Mouse (Mus musculus): ENCODE measurements at regions not wholly inside any gene's neighbourhood (a gene's known extent, or its start where the extent isn't known, plus 50 kb on each side); places are given as distances from the start of the nearest gene placed in this dataset.

- in situ Hi-C loops (cut with MboI; ENCODE audit: unreplicated experiment in 2 of 2), result loop anchor here in 1 of 2 experiments (5.0 kb wide), 2 partner anchors 97 to 328 kb away; no protein-coding TSS in a partner anchor
These were observed 332.6 kb downstream of the Fut8 start for GRCm38 (mm10) chr12:77570501-77570900.

- in situ Hi-C loops (cut with MboI; ENCODE audit: unreplicated experiment in 2 of 2), result loop anchor here in 1 of 2 experiments (5.0 kb wide), 2 partner anchors 96 to 329 kb away; no protein-coding TSS in a partner anchor
These were observed 333.1 kb downstream of the Fut8 start for GRCm38 (mm10) chr12:77571071-77571470.

- in situ Hi-C loops (cut with MboI; ENCODE audit: unreplicated experiment in 2 of 2), result no loop called here
These were observed 337.1 kb downstream of the Fut8 start for GRCm38 (mm10) chr12:77575046-77575445.

- in situ Hi-C loops (cut with MboI; ENCODE audit: unreplicated experiment in 2 of 2), result no loop called here
These were observed 350.4 kb downstream of the Fut8 start for GRCm38 (mm10) chr12:77588297-77588696.

- in situ Hi-C loops (cut with MboI; ENCODE audit: unreplicated experiment in 2 of 2), result no loop called here
These were observed 351.5 kb downstream of the Fut8 start for GRCm38 (mm10) chr12:77589416-77589815.

GRCm38 (mm10) chr12:77594092-77594491 lies 356.2 kb downstream of the Fut8 start:
- in situ Hi-C loops (cut with MboI; ENCODE audit: unreplicated experiment in 2 of 2), result no loop called here

- in situ Hi-C loops (cut with MboI; ENCODE audit: unreplicated experiment in 2 of 2), result no loop called here
These were observed 356.7 kb downstream of the Fut8 start for GRCm38 (mm10) chr12:77594657-77595056.

GRCm38 (mm10) chr12:77595821-77596220 lies 357.9 kb downstream of the Fut8 start:
- in situ Hi-C loops (cut with MboI; ENCODE audit: unreplicated experiment in 2 of 2), result no loop called here

- in situ Hi-C loops (cut with MboI; ENCODE audit: unreplicated experiment in 2 of 2), result no loop called here
These were observed 358.8 kb downstream of the Fut8 start for GRCm38 (mm10) chr12:77596676-77597075.

- in situ Hi-C loops (cut with MboI; ENCODE audit: unreplicated experiment in 2 of 2), result no loop called here
These were observed 359.9 kb downstream of the Fut8 start for GRCm38 (mm10) chr12:77597627-77598333.

GRCm38 (mm10) chr12:77598334-77598715 lies 360.4 kb downstream of the Fut8 start:
- in situ Hi-C loops (cut with MboI; ENCODE audit: unreplicated experiment in 2 of 2), result no loop called here

GRCm38 (mm10) chr12:77599391-77599790 lies 361.5 kb downstream of the Fut8 start:
- in situ Hi-C loops (cut with MboI; ENCODE audit: unreplicated experiment in 2 of 2), result no loop called here

- in situ Hi-C loops (cut with MboI; ENCODE audit: unreplicated experiment in 2 of 2), result no loop called here
These were observed 366.0 kb downstream of the Fut8 start for GRCm38 (mm10) chr12:77603832-77604501.

- in situ Hi-C loops (cut with MboI; ENCODE audit: unreplicated experiment in 2 of 2), result loop anchor here (5.0 kb wide), 2 partner anchors 60 to 375 kb away; no protein-coding TSS in a partner anchor
These were observed 379.6 kb downstream of the Fut8 start for GRCm38 (mm10) chr12:77617552-77617951.

GRCm38 (mm10) chr12:77622243-77622642 lies 384.3 kb downstream of the Fut8 start:
- in situ Hi-C loops (cut with MboI; ENCODE audit: unreplicated experiment in 2 of 2), result loop anchor here in 1 of 2 experiments (5.0 kb wide), 1 partner anchor 380 kb away; no protein-coding TSS in a partner anchor

- in situ Hi-C loops (cut with MboI; ENCODE audit: unreplicated experiment in 2 of 2), result loop anchor here in 1 of 2 experiments (5.0 kb wide), 1 partner anchor 382 kb away; no protein-coding TSS in a partner anchor
These were observed 386.4 kb downstream of the Fut8 start for GRCm38 (mm10) chr12:77624323-77624722.

- in situ Hi-C loops (cut with MboI; ENCODE audit: unreplicated experiment in 2 of 2), result no loop called here
These were observed 390.5 kb downstream of the Fut8 start for GRCm38 (mm10) chr12:77628358-77628850.

GRCm38 (mm10) chr12:77633981-77634650 lies 396.2 kb downstream of the Fut8 start:
- in situ Hi-C loops (cut with MboI; ENCODE audit: unreplicated experiment in 2 of 2), result no loop called here

- in situ Hi-C loops (cut with MboI; ENCODE audit: unreplicated experiment in 2 of 2), result no loop called here
These were observed 400.3 kb downstream of the Fut8 start for GRCm38 (mm10) chr12:77638266-77638665.

GRCm38 (mm10) chr12:77642336-77642735 lies 404.4 kb downstream of the Fut8 start:
- in situ Hi-C loops (cut with MboI; ENCODE audit: unreplicated experiment in 2 of 2), result no loop called here

- in situ Hi-C loops (cut with MboI; ENCODE audit: unreplicated experiment in 2 of 2), result no loop called here
These were observed 409.9 kb downstream of the Fut8 start for GRCm38 (mm10) chr12:77647841-77648240.

Data from v-Abl transformed pro-B cells (cell line).